Mouse (Mus musculus): Measurements from ENCODE around the gene B2m. TPM values are rescaled to one million over a fixed set of nuclear protein-coding genes. Genes with fewer than 3 reads are reported as not detected.

Gene B2m
- total RNA-seq (2015) (3,812 and 4,089 TPM in 2 replicates), total RNA-seq (2017) (1,717 and 2,014 TPM in 2 replicates)

GRCm38 (mm10) chr2:122147508-122148241 is at the start of gene B2m:
Gene B2m (plus strand): TSS chr2:122147686.
- ATAC-seq (replicated peaks; ENCODE audit: poor library complexity): peak; percentile 79

GRCm38 (mm10) chr2:122097686-122098085 is 49.8 kb upstream of the B2m start:
- ATAC-seq (replicated peaks; ENCODE audit: poor library complexity): peak; percentile 57; the same call in 1 of the 2 replicates

DNA sequence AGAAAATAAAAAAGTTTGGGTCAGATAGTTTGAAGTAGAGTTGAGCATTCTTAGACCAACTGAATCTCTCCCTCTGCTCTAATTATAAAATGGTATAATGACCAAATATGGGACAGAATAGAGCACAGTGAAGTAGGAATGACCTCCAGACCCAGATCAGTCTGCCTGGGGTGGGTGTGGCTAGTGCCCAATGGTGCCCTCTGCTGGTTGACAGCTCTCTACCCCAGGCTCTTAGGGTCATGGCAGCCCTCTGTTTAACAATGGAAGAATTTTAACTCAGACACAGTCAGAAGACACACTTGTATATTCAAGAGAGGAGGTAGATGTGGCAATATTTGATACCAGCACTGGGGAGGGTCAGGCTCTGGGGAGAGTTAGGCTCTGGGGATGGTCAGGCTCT is 45.4 kb upstream of the B2m start:
- peak; percentile 96 for ATAC-seq (replicated peaks; ENCODE audit: poor library complexity)

DNA sequence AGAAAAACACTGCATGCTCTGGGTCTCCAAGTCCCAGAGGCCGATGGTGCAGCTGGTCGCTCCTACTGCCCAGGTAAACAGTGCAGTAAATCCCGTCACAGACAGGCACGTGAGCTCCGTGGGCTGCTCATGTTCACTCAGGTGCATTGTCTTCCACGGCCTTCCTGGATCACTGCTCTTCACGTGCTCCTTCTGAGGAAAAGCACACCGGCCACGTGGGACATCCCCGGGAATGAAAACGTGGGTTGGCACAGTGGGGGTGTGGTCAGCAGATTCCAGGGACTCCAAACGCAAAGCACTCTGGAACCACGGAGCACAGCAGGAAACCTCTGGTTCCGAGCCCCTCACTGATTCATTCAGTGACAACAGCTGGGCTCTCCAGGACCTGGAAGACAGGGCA is 39.4 kb upstream of the B2m start:
- no peak for ATAC-seq (replicated peaks; ENCODE audit: poor library complexity)

- no peak for ATAC-seq (replicated peaks; ENCODE audit: poor library complexity)
These were observed 37.8 kb upstream of the B2m start for GRCm38 (mm10) chr2:122109714-122110113.

- ATAC-seq (replicated peaks; ENCODE audit: poor library complexity): no peak
These were observed 30.6 kb upstream of the B2m start for GRCm38 (mm10) chr2:122116888-122117287.

GRCm38 (mm10) chr2:122117961-122118958 is 29.2 kb upstream of the B2m start, which contains the start of gene Spg11:
Gene Spg11 (minus strand): TSS chr2:122118386.
- ATAC-seq (replicated peaks; ENCODE audit: poor library complexity): peak; percentile 98

- peak; percentile 77 for ATAC-seq (replicated peaks; ENCODE audit: poor library complexity)
These were observed 21.6 kb upstream of the B2m start for GRCm38 (mm10) chr2:122125680-122126572.

GRCm38 (mm10) chr2:122126765-122127347 is 20.6 kb upstream of the B2m start:
- no peak for ATAC-seq (replicated peaks; ENCODE audit: poor library complexity)

GRCm38 (mm10) chr2:122127635-122128034 is 19.9 kb upstream of the B2m start:
- no peak for ATAC-seq (replicated peaks; ENCODE audit: poor library complexity)

DNA sequence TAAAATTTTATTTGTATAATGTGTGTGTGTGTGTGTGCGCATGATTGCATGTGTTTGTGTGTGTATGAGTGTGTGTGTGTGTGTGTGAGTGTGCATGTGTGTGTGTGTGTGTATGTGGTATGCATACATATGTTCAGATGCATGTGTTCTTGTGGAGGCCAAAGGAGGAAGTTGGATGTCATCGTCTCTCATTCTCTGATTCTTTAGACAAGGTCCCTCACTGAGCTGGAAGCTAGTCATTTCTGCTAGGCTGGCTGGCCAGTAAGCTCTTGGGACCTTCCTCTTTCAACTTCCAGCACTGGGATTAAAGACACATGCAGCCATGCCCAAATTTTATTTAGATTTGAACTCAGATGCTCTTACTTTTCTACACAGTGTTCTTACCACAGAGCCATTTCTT is 15.4 kb upstream of the B2m start:
- ATAC-seq (replicated peaks; ENCODE audit: poor library complexity): peak; percentile 54; the same call in 1 of the 2 replicates

GRCm38 (mm10) chr2:122132618-122133017 is 14.9 kb upstream of the B2m start:
- ATAC-seq (replicated peaks; ENCODE audit: poor library complexity): 0 out of 2 replicates have a peak, but pooled peaks have one; percentile 17

- ATAC-seq (replicated peaks; ENCODE audit: poor library complexity): peak; percentile 97
These were observed 9.5 kb upstream of the B2m start for GRCm38 (mm10) chr2:122137839-122138465.

GRCm38 (mm10) chr2:122140815-122141214 is 6.7 kb upstream of the B2m start:
- no peak for ATAC-seq (replicated peaks; ENCODE audit: poor library complexity)

- peak; percentile 44 for ATAC-seq (replicated peaks; ENCODE audit: poor library complexity)
These were observed 6.0 kb upstream of the B2m start for GRCm38 (mm10) chr2:122141332-122141967.

GRCm38 (mm10) chr2:122143111-122143510 is 4.4 kb upstream of the B2m start:
- no peak for ATAC-seq (replicated peaks; ENCODE audit: poor library complexity)

GRCm38 (mm10) chr2:122145756-122146155 is 1.7 kb upstream of the B2m start:
- ATAC-seq (replicated peaks; ENCODE audit: poor library complexity): no peak

GRCm38 (mm10) chr2:122146687-122147086 is 799 bp upstream of the B2m start:
- peak; percentile 42 for ATAC-seq (replicated peaks; ENCODE audit: poor library complexity)
